Mouse (Mus musculus): Measurements from ENCODE around the gene Stoml1. TPM values are rescaled to one million over a fixed set of nuclear protein-coding genes. Genes with fewer than 3 reads are reported as not detected.

Stoml1 gene
- polyA plus RNA-seq, 1 experiment from 2014 or later: 22.4 TPM

GRCm38 (mm10) chr9:58289090-58289489 lies 36.1 kb downstream of the Stoml1 start:
- Histone ChIP-seq H3K4me3 (ENCODE audit: low read length) (no peak overlapping the region), H3K4me1 (ENCODE audit: control insufficient read depth, insufficient read depth, low read length) (0 out of 2 replicates have a peak, but pooled peaks cover under 1% of the 10 kb centered on the region), H3K27me3 (replicated peaks; ENCODE audit: control insufficient read depth, insufficient read depth, low read length) (no peaks in the 10 kb centered on the region), H3K36me3 (ENCODE audit: control insufficient read depth, insufficient read depth, low read length) (no peaks in the 10 kb centered on the region), H3K9me3 (ENCODE audit: control insufficient read depth, low read length) (no peaks in the 10 kb centered on the region), H3K27ac (ENCODE audit: low read length) (no peak overlapping the region), H3K4me2 (ENCODE audit: low read depth, low read length) (no peak overlapping the region), H3K9ac (ENCODE audit: low read depth, low read length) (no peak overlapping the region)
- 77% methylated on average over 1 of the region's 1 CpGs for WGBS
- ATAC-seq: no peak

- H3K4me3 ChIP-seq (ENCODE audit: low read length): no peak overlapping the region
- no peaks in the 10 kb centered on the region for H3K9me3 ChIP-seq (ENCODE audit: control insufficient read depth, low read length)
- H3K9ac ChIP-seq (ENCODE audit: low read depth, low read length): no peak overlapping the region
- ATAC-seq: no peak
- 0 out of 2 replicates have a peak, but pooled peaks cover 2% of the 10 kb centered on the region for H3K4me1 ChIP-seq (ENCODE audit: control insufficient read depth, insufficient read depth, low read length)
- H3K36me3 ChIP-seq (ENCODE audit: control insufficient read depth, insufficient read depth, low read length): no peaks in the 10 kb centered on the region
- no peak overlapping the region for H3K27ac ChIP-seq (ENCODE audit: low read length)
- no peak overlapping the region for H3K4me2 ChIP-seq (ENCODE audit: low read depth, low read length)
- WGBS: 58% methylated on average over 2 of the region's 2 CpGs
- no peaks in the 10 kb centered on the region for H3K27me3 ChIP-seq (replicated peaks; ENCODE audit: control insufficient read depth, insufficient read depth, low read length)
These were observed 36.9 kb downstream of the Stoml1 start for GRCm38 (mm10) chr9:58289901-58290300.

- no peak overlapping the region for H3K27ac ChIP-seq (ENCODE audit: low read length)
- H3K4me1 ChIP-seq (ENCODE audit: control insufficient read depth, insufficient read depth, low read length): peaks cover 18% of the 10 kb centered on the region
- WGBS: 62% methylated on average over 7 of the region's 7 CpGs
- H3K27me3 ChIP-seq (replicated peaks; ENCODE audit: control insufficient read depth, insufficient read depth, low read length): no peaks in the 10 kb centered on the region
- no peaks in the 10 kb centered on the region for H3K36me3 ChIP-seq (ENCODE audit: control insufficient read depth, insufficient read depth, low read length)
- no peak for ATAC-seq
- H3K9ac ChIP-seq (ENCODE audit: low read depth, low read length): no peak overlapping the region
- H3K4me2 ChIP-seq (ENCODE audit: low read depth, low read length): no peak overlapping the region
- no peaks in the 10 kb centered on the region for H3K9me3 ChIP-seq (ENCODE audit: control insufficient read depth, low read length)
- H3K4me3 ChIP-seq (ENCODE audit: low read length): no peak overlapping the region
These were observed 41.6 kb downstream of the Stoml1 start for GRCm38 (mm10) chr9:58294527-58294926.

- Histone ChIP-seq H3K9ac (ENCODE audit: low read depth, low read length) (no peak overlapping the region), H3K27me3 (replicated peaks; ENCODE audit: control insufficient read depth, insufficient read depth, low read length) (no peaks in the 10 kb centered on the region), H3K4me3 (ENCODE audit: low read length) (no peak overlapping the region), H3K4me2 (ENCODE audit: low read depth, low read length) (no peak overlapping the region), H3K4me1 (ENCODE audit: control insufficient read depth, insufficient read depth, low read length) (peaks cover 25% of the 10 kb centered on the region), H3K9me3 (ENCODE audit: control insufficient read depth, low read length) (no peaks in the 10 kb centered on the region), H3K27ac (ENCODE audit: low read length) (peak overlapping the region; percentile 77), H3K36me3 (ENCODE audit: control insufficient read depth, insufficient read depth, low read length) (no peaks in the 10 kb centered on the region)
- WGBS: 86% methylated on average over 3 of the region's 3 CpGs
- ATAC-seq: no peak
These were observed 42.4 kb downstream of the Stoml1 start for GRCm38 (mm10) chr9:58295345-58295744.

GRCm38 (mm10) chr9:58295766-58296361 lies 42.9 kb downstream of the Stoml1 start:
- Histone ChIP-seq H3K36me3 (ENCODE audit: control insufficient read depth, insufficient read depth, low read length) (no peaks in the 10 kb centered on the region), H3K4me1 (ENCODE audit: control insufficient read depth, insufficient read depth, low read length) (peaks cover 25% of the 10 kb centered on the region), H3K9ac (ENCODE audit: low read depth, low read length) (0 out of 2 replicates have a peak overlapping the region, but pooled peaks have one; percentile 40), H3K9me3 (ENCODE audit: control insufficient read depth, low read length) (no peaks in the 10 kb centered on the region), H3K4me3 (ENCODE audit: low read length) (no peak overlapping the region), H3K27ac (ENCODE audit: low read length) (peak overlapping the region; percentile 77), H3K4me2 (ENCODE audit: low read depth, low read length) (no peak overlapping the region), H3K27me3 (replicated peaks; ENCODE audit: control insufficient read depth, insufficient read depth, low read length) (no peaks in the 10 kb centered on the region)
- WGBS: 30% methylated on average over 9 of the region's 9 CpGs
- ATAC-seq: peak; percentile 70

GRCm38 (mm10) chr9:58297065-58297464 lies 44.1 kb downstream of the Stoml1 start:
- Histone ChIP-seq H3K4me3 (ENCODE audit: low read length) (no peak overlapping the region), H3K9ac (ENCODE audit: low read depth, low read length) (no peak overlapping the region), H3K4me2 (ENCODE audit: low read depth, low read length) (no peak overlapping the region), H3K27me3 (replicated peaks; ENCODE audit: control insufficient read depth, insufficient read depth, low read length) (no peaks in the 10 kb centered on the region), H3K27ac (ENCODE audit: low read length) (no peak overlapping the region), H3K36me3 (ENCODE audit: control insufficient read depth, insufficient read depth, low read length) (no peaks in the 10 kb centered on the region), H3K4me1 (ENCODE audit: control insufficient read depth, insufficient read depth, low read length) (peaks cover 25% of the 10 kb centered on the region), H3K9me3 (ENCODE audit: control insufficient read depth, low read length) (no peaks in the 10 kb centered on the region)
- 65% methylated on average over 6 of the region's 6 CpGs for WGBS
- ATAC-seq: no peak

GRCm38 (mm10) chr9:58297961-58298477 lies 45.1 kb downstream of the Stoml1 start:
- 64% methylated on average over 4 of the region's 4 CpGs for WGBS
- Histone ChIP-seq H3K4me3 (ENCODE audit: low read length) (no peak overlapping the region), H3K4me2 (ENCODE audit: low read depth, low read length) (no peak overlapping the region), H3K4me1 (ENCODE audit: control insufficient read depth, insufficient read depth, low read length) (peaks cover 25% of the 10 kb centered on the region), H3K27ac (ENCODE audit: low read length) (no peak overlapping the region), H3K9me3 (ENCODE audit: control insufficient read depth, low read length) (no peaks in the 10 kb centered on the region), H3K9ac (ENCODE audit: low read depth, low read length) (no peak overlapping the region), H3K36me3 (ENCODE audit: control insufficient read depth, insufficient read depth, low read length) (no peaks in the 10 kb centered on the region), H3K27me3 (replicated peaks; ENCODE audit: control insufficient read depth, insufficient read depth, low read length) (no peaks in the 10 kb centered on the region)
- no peak for ATAC-seq

- H3K27ac ChIP-seq (ENCODE audit: low read length): peak overlapping the region; percentile 30
These were observed 46.4 kb downstream of the Stoml1 start for GRCm38 (mm10) chr9:58299356-58299799.

GRCm38 (mm10) chr9:58303115-58303514 lies 50.2 kb downstream of the Stoml1 start:
- Histone ChIP-seq H3K27ac (ENCODE audit: low read length) (0 out of 2 replicates have a peak overlapping the region, but pooled peaks have one; percentile 71), H3K9ac (ENCODE audit: low read depth, low read length) (no peak overlapping the region), H3K9me3 (ENCODE audit: control insufficient read depth, low read length) (no peaks in the 10 kb centered on the region), H3K27me3 (replicated peaks; ENCODE audit: control insufficient read depth, insufficient read depth, low read length) (no peaks in the 10 kb centered on the region), H3K4me1 (ENCODE audit: control insufficient read depth, insufficient read depth, low read length) (peaks cover 26% of the 10 kb centered on the region), H3K4me2 (ENCODE audit: low read depth, low read length) (no peak overlapping the region), H3K4me3 (ENCODE audit: low read length) (no peak overlapping the region), H3K36me3 (ENCODE audit: control insufficient read depth, insufficient read depth, low read length) (no peaks in the 10 kb centered on the region)
- no peak for ATAC-seq
- 59% methylated on average over 5 of the region's 5 CpGs for WGBS

More at GRCm38 (mm10) chr9:58299356-58299799, 46.4 kb downstream of the Stoml1 start:
- H3K4me1 ChIP-seq (ENCODE audit: control insufficient read depth, insufficient read depth, low read length): peaks cover 36% of the 10 kb centered on the region
- no peak overlapping the region for H3K4me2 ChIP-seq (ENCODE audit: low read depth, low read length)
- 37% methylated on average over 2 of the region's 2 CpGs for WGBS
- H3K4me3 ChIP-seq (ENCODE audit: low read length): no peak overlapping the region
- no peaks in the 10 kb centered on the region for H3K27me3 ChIP-seq (replicated peaks; ENCODE audit: control insufficient read depth, insufficient read depth, low read length)
- ATAC-seq: peak; percentile 48
- no peak overlapping the region for H3K9ac ChIP-seq (ENCODE audit: low read depth, low read length)
- H3K9me3 ChIP-seq (ENCODE audit: control insufficient read depth, low read length): no peaks in the 10 kb centered on the region
- H3K36me3 ChIP-seq (ENCODE audit: control insufficient read depth, insufficient read depth, low read length): no peaks in the 10 kb centered on the region

All from intestine, embryonic 16.5 days (tissue).